ENCODE assay signal across 17 mouse cellular contexts in the genomic region with DNA sequence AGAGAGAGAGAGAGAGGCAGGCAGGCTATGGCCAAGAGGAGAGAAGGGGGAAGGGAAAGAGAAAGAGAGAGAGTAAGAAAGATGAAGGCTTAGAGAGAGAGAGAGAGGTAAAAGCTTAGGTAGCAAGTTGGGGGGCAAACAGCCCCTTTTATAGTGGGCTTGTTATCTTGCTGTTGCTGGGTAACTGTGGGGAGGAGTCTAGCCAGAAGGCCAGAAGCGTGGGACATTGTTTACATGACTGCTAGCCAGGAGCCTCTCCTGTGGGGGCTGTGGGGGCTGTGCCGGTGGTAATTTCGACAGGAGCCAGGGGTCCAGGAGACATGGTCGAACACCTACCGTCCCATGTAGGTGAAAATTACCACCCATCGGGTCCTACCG.
A peak's percentile ranks its signal among the peaks of the same experiment; 100 is the strongest.
DNase-seq lines count a peak whose midpoint lies in the region; ATAC-seq and TF ChIP-seq lines count a peak whose summit lies in the region.
"Had no signal": no experiment of that assay in that cellular context is flagged by ENCODE, and none has a peak within 500 bp of the region (broad histone marks: within the 10 kb centered on the region; RNA-seq: fewer than 3 reads in every experiment).

No protein-coding gene starts in this region.

- no peak overlapping the region for H3K4me3 ChIP-seq in heart, embryonic 12.5 days
- H3K4me3 ChIP-seq in CH12.LX (replicated peaks in 1 of 3; ENCODE audit: low read depth in 2 of 3, low read length in 2 of 3, poor library complexity in 1 of 3): no peak overlapping the region
- H3K4me3 ChIP-seq in liver, embryonic 13.5 days (replicated peaks): no peak overlapping the region
- H3K4me3 ChIP-seq: forebrain, embryonic 10.5 days; midbrain, embryonic 10.5 days; neural tube, embryonic 13.5 days had no signal

- intact Hi-C loops in heart, postnatal 14 days (cut with DNase I): loop anchor here (5.0 kb wide), 1 partner anchor 124 kb away; a partner anchor contains a TSS

- no peak overlapping the region for H3K27ac ChIP-seq in heart, embryonic 12.5 days (ENCODE audit: poor library complexity, severe bottlenecking)
- no peak overlapping the region for H3K27ac ChIP-seq in CH12.LX (ENCODE audit: insufficient read depth, low read depth)
- no peak overlapping the region for H3K27ac ChIP-seq in liver, embryonic 13.5 days
- H3K27ac ChIP-seq: forebrain, embryonic 10.5 days; midbrain, embryonic 10.5 days; neural tube, embryonic 13.5 days had no signal

- dilution Hi-C loops in CH12.LX (cut with MboI; ENCODE audit: extremely low pct_ligation_motif_present, extremely low pct_unique_long_range_greater_than_20kb, low sequenced_read_pairs): no loop called here

- no peaks in the 10 kb centered on the region for H3K27me3 ChIP-seq in heart, embryonic 12.5 days (replicated peaks)
- no peaks in the 10 kb centered on the region for H3K27me3 ChIP-seq in CH12.LX (replicated peaks)
- no peaks in the 10 kb centered on the region for H3K27me3 ChIP-seq in liver, embryonic 13.5 days
- H3K27me3 ChIP-seq: Patski had no signal

- TF ChIP-seq EP300 in CH12.LX (IDR thresholded peaks at IDR 0.05; ENCODE audit: low read length): no peak

- no peak for ATAC-seq in heart, embryonic 12.5 days (ENCODE audit: insufficient number of reproducible peaks, low FRiP score)
- ATAC-seq in liver, embryonic 13.5 days (ENCODE audit: low read depth): no peak
- ATAC-seq: Patski had no signal

- no peaks in the 10 kb centered on the region for H3K9me3 ChIP-seq in heart, embryonic 12.5 days (replicated peaks)
- H3K9me3 ChIP-seq in CH12.LX (replicated peaks; ENCODE audit: low read length): no peaks in the 10 kb centered on the region
- no peaks in the 10 kb centered on the region for H3K9me3 ChIP-seq in liver, embryonic 13.5 days (replicated peaks)
- H3K9me3 ChIP-seq: forebrain, embryonic 10.5 days; midbrain, embryonic 10.5 days; neural tube, embryonic 13.5 days had no signal

- no peaks in the 10 kb centered on the region for H3K79me2 ChIP-seq in CH12.LX (replicated peaks; ENCODE audit: control insufficient read depth, extremely low read depth, insufficient read depth, poor library complexity, severe bottlenecking)

- H3K9ac ChIP-seq in heart, embryonic 12.5 days: 0 out of 2 replicates have a peak overlapping the region, but pooled peaks have one; percentile 45
- peak overlapping the region; percentile 59; the same call in 1 of the 2 replicates for H3K9ac ChIP-seq in CH12.LX (ENCODE audit: insufficient read depth, low read depth)
- H3K9ac ChIP-seq in liver, embryonic 13.5 days: peak overlapping the region; percentile 47; the same call in 1 of the 2 replicates
- H3K9ac ChIP-seq: neural tube, embryonic 13.5 days had no signal

- DNase-seq in heart, postnatal 14 days: no peak
- peak; percentile 22 to 29 for DNase-seq in kidney, postnatal 4 days
- no peak for DNase-seq in kidney, adult 9 months
- DNase-seq in CH12.LX (ENCODE audit: extremely low read depth): no peak
- DNase-seq in liver, embryonic 13.5 days: no peak
- no peak for DNase-seq in adrenal gland, adult (ENCODE audit: inconsistent age in 2 of 2, low spot score in 1 of 2)
- DNase-seq: adrenal gland, postnatal 25 days; cerebellum, adult 8-10 months; heart, adult 18-20 months; left cerebral cortex, postnatal 4 days; lung, adult 18-20 months; lung, postnatal 36 days had no signal

- TF ChIP-seq CTCF in CH12.LX (conservative IDR thresholded peaks at IDR 0.05 in 1 of 2, IDR thresholded peaks at IDR 0.05 in 1 of 2; ENCODE audit: low read depth in 2 of 2, low read length in 2 of 2): no peak

- H3K36me3 ChIP-seq in heart, embryonic 12.5 days: no peaks in the 10 kb centered on the region
- no peaks in the 10 kb centered on the region for H3K36me3 ChIP-seq in CH12.LX (replicated peaks in 1 of 2; ENCODE audit: control insufficient read depth in 1 of 2, insufficient read depth in 1 of 2, low read length in 1 of 2)
- H3K36me3 ChIP-seq in liver, embryonic 13.5 days: no peaks in the 10 kb centered on the region
- H3K36me3 ChIP-seq: forebrain, embryonic 10.5 days; midbrain, embryonic 10.5 days; neural tube, embryonic 13.5 days had no signal

- TF ChIP-seq RAD21 in CH12.LX (IDR thresholded peaks at IDR 0.05; ENCODE audit: low read depth, low read length): no peak

- no peak for TF ChIP-seq POLR2A in CH12.LX (IDR thresholded peaks at IDR 0.05; ENCODE audit: low read depth, low read length)

- no peak overlapping the region for H3K4me2 ChIP-seq in heart, embryonic 12.5 days
- H3K4me2 ChIP-seq in CH12.LX (ENCODE audit: insufficient read depth, low read depth, poor library complexity, severe bottlenecking): peak overlapping the region; percentile 30
- H3K4me2 ChIP-seq in liver, embryonic 13.5 days: no peak overlapping the region
- H3K4me2 ChIP-seq: neural tube, embryonic 13.5 days had no signal

- in situ Hi-C loops in CH12.LX (cut with MboI; ENCODE audit: low pct_ligation_motif_present, low pct_unique_long_range_greater_than_20kb, low sequenced_read_pairs): no loop called here

- 33% methylated on average over 7 of the region's 7 CpGs for WGBS in heart, embryonic 12.5 days
- 36% methylated on average over 7 of the region's 7 CpGs for WGBS in liver, embryonic 13.5 days (ENCODE audit: insufficient replicate concordance)

- H3K4me1 ChIP-seq in heart, embryonic 12.5 days (replicated peaks): peaks cover 15% of the 10 kb centered on the region
- H3K4me1 ChIP-seq in CH12.LX (ENCODE audit: control insufficient read depth in 1 of 2, insufficient read depth in 2 of 2): peaks cover 13 to 56% of the 10 kb centered on the region in 2 experiments
- peaks cover 52% of the 10 kb centered on the region for H3K4me1 ChIP-seq in liver, embryonic 13.5 days (replicated peaks)

TF ChIP-seq in CH12.LX, 34 proteins besides CTCF, POLR2A, EP300 and RAD21:
- TF ChIP-seq ZMIZ1 (IDR thresholded peaks at IDR 0.05; ENCODE audit: low read depth, low read length) (no peak), BHLHE40 (IDR thresholded peaks at IDR 0.05; ENCODE audit: low read depth, low read length) (no peak), USF2 (conservative IDR thresholded peaks at IDR 0.05; ENCODE audit: low read depth, low read length) (no peak), UBTF (IDR thresholded peaks at IDR 0.05; ENCODE audit: low read depth, low read length) (no peak)

Comparison
In these comparisons a context has a peak if more than half of its experiments do, and no peak if none do; other contexts are left out.
1. DNase-seq: peak in kidney, postnatal 4 days (2 of 2); none in heart, postnatal 14 days (0 of 2), kidney, adult 9 months (single experiment), CH12.LX (single experiment), liver, embryonic 13.5 days (single experiment) and adrenal gland, adult (0 of 2).
2. Peak in every context shown above with its lines, with median percentiles within 50 percentile points of each other: H3K9ac ChIP-seq.